In genomic region chr10:119105279-119105881, GRCm38 (mm10) we compare ENCODE assay signal across 23 mouse cellular contexts.
DNase-seq lines count a peak whose midpoint lies in the region; ATAC-seq and TF ChIP-seq lines count a peak whose summit lies in the region.
"Had no signal": no experiment of that assay in that cellular context is flagged by ENCODE, and none has a peak within 500 bp of the region (broad histone marks: within the 10 kb centered on the region; RNA-seq: fewer than 3 reads in every experiment).

No protein-coding gene starts in this region.

- no peak overlapping the region for H3K9ac ChIP-seq in forebrain, embryonic 14.5 days (ENCODE audit: low read length)
- no peak overlapping the region for H3K9ac ChIP-seq in ES-E14 (ENCODE audit: insufficient read depth, low read depth, low read length, poor library complexity, severe bottlenecking)
- H3K9ac ChIP-seq: hindbrain, embryonic 15.5 days; kidney, embryonic 15.5 days; liver, embryonic 14.5 days; lung, embryonic 14.5 days; neural tube, embryonic 13.5 days had no signal

- no peak overlapping the region for H3ac ChIP-seq in myocyte (ENCODE audit: control insufficient read depth, insufficient read length)

- intact Hi-C loops in gastrocnemius, adult 2 months (cut with DNase I): no loop called here

- 55% methylated on average over 7 of the region's 7 CpGs for WGBS in forebrain, embryonic 14.5 days
- 79% methylated on average over 7 of the region's 7 CpGs for WGBS in forebrain, embryonic 10.5 days

- no peak for TF ChIP-seq CTCF in gastrocnemius, adult 2 months (IDR thresholded peaks at IDR 0.05)

- peak; percentile 41 for DNase-seq in forebrain, embryonic 14.5 days (ENCODE audit: low spot score)
- DNase-seq in forebrain, embryonic 10.5 days (ENCODE audit: extremely low spot score, low spot score): no peak
- DNase-seq in gastrocnemius, adult 2 months: peak; percentile 67
- DNase-seq in gastrocnemius, postnatal 10 days: no peak
- no peak for DNase-seq in ES-E14 (ENCODE audit: low read depth, low spot score)
- no peak for DNase-seq in lung, adult 18-20 months
- DNase-seq: adrenal gland, postnatal 14 days; cerebellum, adult 18-20 months; heart, postnatal 14 days; kidney, adult 18-20 months; kidney, postnatal 25 days; liver; lung, embryonic 14.5 days; lung, postnatal 14 days; thymus, postnatal 4 days had no signal

- no peaks in the 10 kb centered on the region for H3K79me2 ChIP-seq in myocyte (ENCODE audit: control insufficient read depth, insufficient read depth)

- no peaks in the 10 kb centered on the region for H3K4me1 ChIP-seq in forebrain, embryonic 14.5 days (ENCODE audit: control insufficient read depth, insufficient read depth, low read length)
- 0 out of 2 replicates have a peak, but pooled peaks cover 9% of the 10 kb centered on the region for H3K4me1 ChIP-seq in forebrain, embryonic 10.5 days
- H3K4me1 ChIP-seq in ES-E14 (ENCODE audit: control insufficient read depth in 2 of 2, insufficient read depth in 2 of 2, low read length in 2 of 2, poor library complexity in 1 of 2): peaks cover 3 to 8% of the 10 kb centered on the region in 2 experiments; a peak in 2 of 4 replicates
- H3K4me1 ChIP-seq: hindbrain, embryonic 15.5 days; kidney, embryonic 15.5 days; neural tube, embryonic 13.5 days had no signal

- no peak for TF ChIP-seq POLR2A in myocyte (IDR thresholded peaks at IDR 0.05; ENCODE audit: insufficient read length, low read depth)

- ATAC-seq in forebrain, embryonic 14.5 days: peak; percentile 40; the same call in 1 of the 2 replicates
- ATAC-seq: inflammation-experienced regulatory T-cells, adult 6 months; midbrain, embryonic 16.5 days had no signal

- H3K27ac ChIP-seq in forebrain, embryonic 14.5 days (ENCODE audit: low read depth, low read length): no peak overlapping the region
- no peak overlapping the region for H3K27ac ChIP-seq in forebrain, embryonic 10.5 days
- peak overlapping the region; percentile 78 for H3K27ac ChIP-seq in gastrocnemius, adult 2 months
- H3K27ac ChIP-seq in ES-E14 (ENCODE audit: insufficient read depth, low read depth, low read length, poor library complexity, severe bottlenecking): 0 out of 2 replicates have a peak overlapping the region, but pooled peaks have one; percentile 10
- H3K27ac ChIP-seq: hindbrain, embryonic 10.5 days; hindbrain, embryonic 15.5 days; kidney, embryonic 15.5 days; liver, embryonic 14.5 days; neural tube, embryonic 13.5 days had no signal

- no peak overlapping the region for H3K4me3 ChIP-seq in forebrain, embryonic 14.5 days (ENCODE audit: low read depth, low read length)
- H3K4me3 ChIP-seq in forebrain, embryonic 10.5 days: no peak overlapping the region
- H3K4me3 ChIP-seq in gastrocnemius, adult 2 months: no peak overlapping the region
- H3K4me3 ChIP-seq in ES-E14 (ENCODE audit: insufficient read depth in 1 of 2, low read depth in 1 of 2, low read length in 2 of 2, poor library complexity in 1 of 2, severe bottlenecking in 1 of 2) (no peak overlapping the region), myocyte (no peak overlapping the region)
- H3K4me3 ChIP-seq: hindbrain, embryonic 10.5 days; hindbrain, embryonic 15.5 days; kidney, embryonic 15.5 days; neural tube, embryonic 13.5 days had no signal

- peaks cover 4% of the 10 kb centered on the region; the same call in 1 of the 2 replicates for H3K9me3 ChIP-seq in forebrain, embryonic 14.5 days (replicated peaks; ENCODE audit: control insufficient read depth, low read length)
- H3K9me3 ChIP-seq in forebrain, embryonic 10.5 days: no peaks in the 10 kb centered on the region
- no peaks in the 10 kb centered on the region for H3K9me3 ChIP-seq in ES-E14 (ENCODE audit: control insufficient read depth, insufficient read depth, low read depth, low read length)
- H3K9me3 ChIP-seq: hindbrain, embryonic 10.5 days; kidney, embryonic 15.5 days had no signal

- no peaks in the 10 kb centered on the region for H3K27me3 ChIP-seq in forebrain, embryonic 14.5 days (replicated peaks; ENCODE audit: control insufficient read depth, insufficient read depth, low read length)
- H3K27me3 ChIP-seq in forebrain, embryonic 10.5 days (ENCODE audit: poor library complexity, severe bottlenecking): no peaks in the 10 kb centered on the region
- no peaks in the 10 kb centered on the region for H3K27me3 ChIP-seq in myocyte (ENCODE audit: control insufficient read depth, insufficient read depth, insufficient read length)
- H3K27me3 ChIP-seq: hindbrain, embryonic 15.5 days; kidney, embryonic 15.5 days; neural tube, embryonic 13.5 days had no signal

- no peak overlapping the region for H3K4me2 ChIP-seq in forebrain, embryonic 14.5 days (ENCODE audit: low read length)
- H3K4me2 ChIP-seq in myocyte (ENCODE audit: low read depth): peak overlapping the region; percentile 16
- H3K4me2 ChIP-seq: hindbrain, embryonic 15.5 days; kidney, embryonic 15.5 days; lung, embryonic 14.5 days; neural tube, embryonic 13.5 days had no signal

- in situ Hi-C loops in ES-E14 (cut with MboI; ENCODE audit: low sequenced_read_pairs in 2 of 2, unreplicated experiment in 2 of 2): no loop called here

- no peaks in the 10 kb centered on the region for H3K36me3 ChIP-seq in forebrain, embryonic 14.5 days (ENCODE audit: control insufficient read depth, insufficient read depth, low read length)
- H3K36me3 ChIP-seq in forebrain, embryonic 10.5 days (replicated peaks): no peaks in the 10 kb centered on the region
- no peaks in the 10 kb centered on the region for H3K36me3 ChIP-seq in ES-E14 (ENCODE audit: control insufficient read depth, insufficient read depth, low read length, poor library complexity, severe bottlenecking)
- H3K36me3 ChIP-seq in myocyte (ENCODE audit: control insufficient read depth, insufficient read depth): no peaks in the 10 kb centered on the region
- H3K36me3 ChIP-seq: hindbrain, embryonic 10.5 days; hindbrain, embryonic 15.5 days; kidney, embryonic 15.5 days; neural tube, embryonic 13.5 days had no signal

TF ChIP-seq in ES-E14, 5 proteins besides CTCF, POLR2A, EP300 and RAD21:
- no peak for TF ChIP-seq HCFC1 (IDR thresholded peaks at IDR 0.05; ENCODE audit: borderline replicate concordance, insufficient read depth, low read length)
- TF ChIP-seq ZNF384 (IDR thresholded peaks at IDR 0.05; ENCODE audit: low read depth, low read length): no peak
- no peak for TF ChIP-seq CHD2 (IDR thresholded peaks at IDR 0.05; ENCODE audit: low read depth, low read length)
- no peak for TF ChIP-seq MAFK (IDR thresholded peaks at IDR 0.05; ENCODE audit: insufficient read depth, low read depth, low read length)
- no peak for TF ChIP-seq ZC3H11A (IDR thresholded peaks at IDR 0.05; ENCODE audit: borderline replicate concordance, low read depth, low read length)

TF ChIP-seq in myocyte, 11 proteins besides CTCF, POLR2A, EP300 and RAD21:
- TF ChIP-seq REST (IDR thresholded peaks at IDR 0.05; ENCODE audit: insufficient read depth, insufficient read length) (no peak), MAX (IDR thresholded peaks at IDR 0.05; ENCODE audit: low read depth) (no peak), TCF3 (IDR thresholded peaks at IDR 0.05; ENCODE audit: insufficient read length, low read depth) (no peak), MYOG (IDR thresholded peaks at IDR 0.05; ENCODE audit: control insufficient read depth in 1 of 3, insufficient read depth in 1 of 3, insufficient read length in 2 of 3, low read depth in 2 of 3) (peak in 2 of 3 experiments; percentile 21 to 50), MYOD1 (IDR thresholded peaks at IDR 0.05; ENCODE audit: control insufficient read depth in 1 of 3, insufficient read length in 2 of 3, low read depth in 2 of 3) (peak; percentile 78 to 96 (median 86))
TF ChIP-seq in myocyte: peak in this region for 2.

Comparison
In these comparisons a context has a peak if more than half of its experiments do, and no peak if none do; other contexts are left out.
1. DNase-seq: peak in forebrain, embryonic 14.5 days (single experiment) and gastrocnemius, adult 2 months (single experiment); none in forebrain, embryonic 10.5 days (single experiment), gastrocnemius, postnatal 10 days (single experiment), ES-E14 (single experiment) and lung, adult 18-20 months (0 of 2).
2. H3K27ac ChIP-seq: peak in gastrocnemius, adult 2 months (single experiment) and ES-E14 (single experiment); none in forebrain, embryonic 14.5 days (single experiment) and forebrain, embryonic 10.5 days (single experiment).